Mouse (Mus musculus) liver, embryonic 14.5 days (tissue): ENCODE data around the gene Nenf.

ENCODE experiments used
- CTCF ChIP-seq: IDR thresholded peaks from 2 replicates; pipeline ENCODE4 v1.5.1; 2016; ENCODE audit warnings: antibody characterized with exemption, low read depth, control low read depth
- EP300 ChIP-seq: IDR thresholded peaks from 2 replicates; pipeline ENCODE4 v1.6.1; 2016; ENCODE audit warnings: antibody characterized with exemption, low read depth

GRCm38 (mm10) chr1:191362412-191362811, 44.4 kb upstream of the Nenf start:
- no peak for TF ChIP-seq EP300
- TF ChIP-seq CTCF: no peak
